Mouse (Mus musculus) testis, adult 2 months (tissue): ENCODE measurements at regions not wholly inside any gene's neighbourhood (a gene's known extent, or its start where the extent isn't known, plus 50 kb on each side); places are given as distances from the start of the nearest gene placed in this dataset.

ENCODE experiments used
- H3K27ac ChIP-seq: fragments of 200-500 bp; 2 replicates; pipeline ENCODE4 v1.5.1; 2012; ENCODE audit warnings: low read depth, low read length; ENCODE audit not compliant: control insufficient read depth, insufficient read depth
- H3K27me3 ChIP-seq: fragments of 200-500 bp; 2 replicates; pipeline ENCODE4 v1.6.1; 2012; ENCODE audit warnings: mild to moderate bottlenecking, low read length, moderate library complexity; ENCODE audit not compliant: control insufficient read depth, insufficient read depth
- H3K36me3 ChIP-seq: fragments of 200-500 bp; 2 replicates; pipeline ENCODE4 v1.6.1; 2012; ENCODE audit warnings: mild to moderate bottlenecking, low read length; ENCODE audit not compliant: control insufficient read depth, insufficient read depth
- H3K4me1 ChIP-seq: fragments of 200-500 bp; 2 replicates; pipeline ENCODE4 v1.6.1; 2012; ENCODE audit warnings: low read length; ENCODE audit not compliant: control insufficient read depth, insufficient read depth
- H3K4me3 ChIP-seq: fragments of 200-500 bp; 2 replicates; pipeline ENCODE4 v1.5.1; 2012; ENCODE audit warnings: low read depth, mild to moderate bottlenecking, low read length, moderate library complexity, mixed read lengths; ENCODE audit not compliant: control insufficient read depth
- CTCF ChIP-seq: fragments of 200-500 bp; IDR thresholded peaks from 2 replicates; pipeline ENCODE4 v1.5.1; 2012; ENCODE audit warnings: low read depth, mild to moderate bottlenecking, inconsistent platforms, low read length, moderate library complexity; ENCODE audit not compliant: control insufficient read depth, insufficient read depth, insufficient replicate concordance
- POLR2A ChIP-seq: fragments of 200-500 bp; IDR thresholded peaks from 2 replicates; pipeline ENCODE4 v1.6.1; 2012; ENCODE audit warnings: low read depth, mild to moderate bottlenecking, inconsistent platforms, low read length, moderate library complexity; ENCODE audit not compliant: control insufficient read depth

- Histone ChIP-seq H3K4me3 (no peak overlapping the region), H3K36me3 (no peaks in the 10 kb centered on the region), H3K4me1 (no peaks in the 10 kb centered on the region), H3K27ac (no peak overlapping the region), H3K27me3 (no peaks in the 10 kb centered on the region)
- no peak for TF ChIP-seq CTCF
- no peak for TF ChIP-seq POLR2A
These were observed 304.8 kb downstream of the Cetn3 start for GRCm38 (mm10) chr13:82087635-82088034.

GRCm38 (mm10) chr13:82092186-82092585 is 309.3 kb downstream of the Cetn3 start:
- H3K36me3 ChIP-seq, result no peaks in the 10 kb centered on the region
- TF ChIP-seq POLR2A, result no peak
- 0 out of 2 replicates have a peak, but pooled peaks have one; percentile 6 for TF ChIP-seq CTCF
- H3K27ac ChIP-seq, result no peak overlapping the region
- no peaks in the 10 kb centered on the region for H3K4me1 ChIP-seq
- H3K27me3 ChIP-seq, result no peaks in the 10 kb centered on the region
- H3K4me3 ChIP-seq, result no peak overlapping the region

- TF ChIP-seq CTCF (no peak), POLR2A (no peak)
- Histone ChIP-seq H3K27ac (no peak overlapping the region), H3K27me3 (no peaks in the 10 kb centered on the region)
These were observed 323.2 kb downstream of the Cetn3 start for GRCm38 (mm10) chr13:82106032-82106431.

GRCm38 (mm10) chr13:82129777-82130735 is 347.2 kb downstream of the Cetn3 start:
- no peak overlapping the region for H3K27ac ChIP-seq
- no peak overlapping the region for H3K4me3 ChIP-seq
- no peaks in the 10 kb centered on the region for H3K36me3 ChIP-seq
- H3K27me3 ChIP-seq, result no peaks in the 10 kb centered on the region
- TF ChIP-seq POLR2A (no peak), CTCF (no peak)
- no peaks in the 10 kb centered on the region for H3K4me1 ChIP-seq

More at GRCm38 (mm10) chr13:82106032-82106431, 323.2 kb downstream of the Cetn3 start:
- Histone ChIP-seq H3K36me3 (no peaks in the 10 kb centered on the region), H3K4me1 (no peaks in the 10 kb centered on the region), H3K4me3 (no peak overlapping the region)
